Mouse (Mus musculus) ES-Bruce4 (cell line): ENCODE data around the gene 4930579G24Rik. TPM values are rescaled to one million over a fixed set of nuclear protein-coding genes. Genes with fewer than 3 reads are reported as not detected.

ENCODE experiments used
- H3K27ac ChIP-seq: 2 replicates; pipeline ENCODE4 v1.5.1; 2012; ENCODE audit warnings: low read length, inconsistent platforms; ENCODE audit not compliant: insufficient read depth
- H3K27me3 ChIP-seq: 2 replicates; pipeline ENCODE4 v1.6.1; 2012; ENCODE audit warnings: mild to moderate bottlenecking, low read length, inconsistent platforms; ENCODE audit not compliant: control insufficient read depth, poor library complexity, insufficient read depth, severe bottlenecking
- H3K36me3 ChIP-seq: 2 replicates; pipeline ENCODE4 v1.6.1; 2012; ENCODE audit warnings: inconsistent platforms, mild to moderate bottlenecking, low read length, moderate library complexity; ENCODE audit not compliant: control insufficient read depth, poor library complexity, insufficient read depth, severe bottlenecking
- H3K4me1 ChIP-seq: one replicate; pipeline ENCODE4 v1.8.1; 2011; ENCODE audit warnings: low read length; ENCODE audit not compliant: control insufficient read depth, insufficient read depth
- H3K4me3 ChIP-seq: 2 replicates; pipeline ENCODE4 v1.5.1; 2011; ENCODE audit warnings: low read depth, mild to moderate bottlenecking, low read length
- H3K9ac ChIP-seq: 2 replicates; pipeline ENCODE4 v1.6.1; 2012; ENCODE audit warnings: low read depth, mild to moderate bottlenecking, inconsistent platforms; ENCODE audit not compliant: poor library complexity, severe bottlenecking
- H3K9me3 ChIP-seq: replicated peaks from 2 replicates; pipeline ENCODE4 v1.6.1; 2012; ENCODE audit warnings: mild to moderate bottlenecking, low read length, inconsistent platforms; ENCODE audit not compliant: control insufficient read depth, poor library complexity, insufficient read depth, severe bottlenecking
- CTCF ChIP-seq: IDR thresholded peaks from one replicate; pipeline ENCODE4 v1.8.1; 2011; ENCODE audit warnings: low read depth, low read length
- EP300 ChIP-seq: IDR thresholded peaks from 2 replicates; pipeline ENCODE4 v1.6.1; 2011; ENCODE audit warnings: low read depth, low read length; ENCODE audit not compliant: insufficient read depth
- POLR2A ChIP-seq: IDR thresholded peaks from one replicate; pipeline ENCODE4 v1.8.1; 2011; ENCODE audit warnings: low read length; ENCODE audit not compliant: insufficient read depth
- polyA plus RNA-seq: library from polyadenylated mRNA; stranded (reverse); fragments of >200 nt; gene quantifications from 2 replicates; pipeline ENCODE4 v1.2.4, GENCODE M21; 2011; ENCODE audit warnings: low read depth; ENCODE audit not compliant: missing spikeins, insufficient read depth, insufficient read length

The 4930579G24Rik gene
- polyA plus RNA-seq, 1 experiment: 13.9 TPM

- H3K4me3 ChIP-seq: no peak overlapping the region
- no peaks in the 10 kb centered on the region for H3K27me3 ChIP-seq
- no peak overlapping the region for H3K9ac ChIP-seq
- no peaks in the 10 kb centered on the region for H3K9me3 ChIP-seq
- no peaks in the 10 kb centered on the region for H3K36me3 ChIP-seq
- no peak overlapping the region for H3K27ac ChIP-seq
- H3K4me1 ChIP-seq: no peaks in the 10 kb centered on the region
- no peak for TF ChIP-seq POLR2A
- peak; percentile 23 for TF ChIP-seq CTCF
Measured at GRCm38 (mm10) chr3:79674641-79675040, 45.8 kb downstream of the 4930579G24Rik start.

DNA sequence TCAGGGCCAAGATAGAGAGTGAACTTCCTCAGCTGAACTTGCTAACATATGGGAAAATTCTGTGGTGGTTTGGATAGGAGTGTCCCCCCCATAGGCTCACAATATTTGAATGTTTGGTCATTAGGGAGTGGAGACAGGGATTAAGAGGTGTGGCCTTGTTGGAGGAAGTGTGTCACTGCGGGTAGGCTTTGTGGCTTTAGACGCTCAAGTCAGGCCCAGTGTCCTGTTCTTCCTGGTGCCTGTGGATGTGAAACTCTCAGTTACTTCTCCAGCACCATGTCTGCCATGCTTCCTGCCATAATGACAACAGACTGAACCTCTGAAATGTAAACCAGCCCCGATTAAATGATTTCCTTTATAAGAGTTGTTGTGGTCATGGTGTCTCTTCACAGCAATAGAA, 47.5 kb downstream of the 4930579G24Rik start:
- Histone ChIP-seq H3K9ac (no peak overlapping the region), H3K4me3 (no peak overlapping the region), H3K27me3 (no peaks in the 10 kb centered on the region), H3K9me3 (no peaks in the 10 kb centered on the region), H3K27ac (no peak overlapping the region), H3K4me1 (no peaks in the 10 kb centered on the region), H3K36me3 (no peaks in the 10 kb centered on the region)
- no peak for TF ChIP-seq EP300
- TF ChIP-seq POLR2A: no peak
- no peak for TF ChIP-seq CTCF

Other genes with a start within 250 kb of the 4930579G24Rik start
- gene Fnip2, start 61.3 kb upstream of the 4930579G24Rik start, polyA plus RNA-seq: 35.5 and 36.7 TPM in 2 replicates
- gene Ppid, start 37.7 kb upstream of the 4930579G24Rik start, polyA plus RNA-seq: 288 and 297 TPM in 2 replicates
- gene Etfdh, start 421 bp downstream of the 4930579G24Rik start, polyA plus RNA-seq: 28.7 and 30.2 TPM in 2 replicates
- not detected in 2 replicates for gene Rxfp1, start 108.8 kb downstream of the 4930579G24Rik start, polyA plus RNA-seq
- gene Tmem144, start 223.7 kb downstream of the 4930579G24Rik start, polyA plus RNA-seq: 15.8 and 17.0 TPM in 2 replicates